ENCODE assay signal across 26 mouse cellular contexts in the genomic region with DNA sequence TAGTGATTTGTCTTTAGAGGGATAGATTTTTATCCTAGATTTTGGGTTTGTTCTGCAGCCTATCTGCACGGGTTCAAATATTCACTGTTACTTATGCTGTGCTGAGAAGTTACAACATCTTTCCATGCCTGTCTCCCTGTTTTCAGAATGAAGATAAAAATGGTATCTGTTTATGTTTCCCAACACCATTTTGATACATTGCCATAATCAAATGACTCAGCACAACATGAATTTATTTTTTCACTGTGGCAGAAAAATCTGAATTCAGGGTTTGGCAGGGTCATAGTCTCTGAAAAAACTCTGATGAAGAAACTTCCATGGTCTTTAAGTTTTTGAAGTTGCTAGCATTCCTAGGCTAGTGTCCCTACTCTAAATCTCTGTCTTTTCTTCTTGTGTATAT.
"Had no signal": no experiment of that assay in that cellular context is flagged by ENCODE, and none has a peak within 500 bp of the region (broad histone marks: within the 10 kb centered on the region; RNA-seq: fewer than 3 reads in every experiment).

No protein-coding gene starts in this region.

- H3K4me2 ChIP-seq: embryonic facial prominence, embryonic 12.5 days; embryonic facial prominence, embryonic 13.5 days; embryonic facial prominence, embryonic 15.5 days; forebrain, embryonic 12.5 days; forebrain, embryonic 13.5 days; forebrain, embryonic 15.5 days had no signal

- H3K9me3 ChIP-seq: embryonic facial prominence, embryonic 10.5 days; embryonic facial prominence, embryonic 12.5 days; embryonic facial prominence, embryonic 13.5 days; embryonic facial prominence, embryonic 15.5 days; forebrain, embryonic 10.5 days; forebrain, embryonic 12.5 days; forebrain, embryonic 13.5 days; forebrain, embryonic 15.5 days; heart, embryonic 10.5 days had no signal

- H3K27me3 ChIP-seq: embryonic facial prominence, embryonic 12.5 days; embryonic facial prominence, embryonic 13.5 days; embryonic facial prominence, embryonic 15.5 days; forebrain, embryonic 12.5 days; forebrain, embryonic 13.5 days; forebrain, embryonic 15.5 days had no signal

- DNase-seq: cerebellum, postnatal 10 days; cerebellum, postnatal 14 days; cerebellum, postnatal 25 days; cerebellum, postnatal 36 days; embryo, embryonic 11 days; forebrain, postnatal 0 days; gastrocnemius, adult 2 months; gastrocnemius, postnatal 10 days; gastrocnemius, postnatal 14 days; gastrocnemius, postnatal 25 days; gastrocnemius, postnatal 36 days; heart, adult 11 months; heart, adult 18-20 months; heart, adult 2 months had no signal

- H3K36me3 ChIP-seq: embryonic facial prominence, embryonic 10.5 days; embryonic facial prominence, embryonic 12.5 days; embryonic facial prominence, embryonic 13.5 days; embryonic facial prominence, embryonic 15.5 days; forebrain, embryonic 10.5 days; forebrain, embryonic 12.5 days; forebrain, embryonic 15.5 days; heart, embryonic 10.5 days had no signal

- H3K4me3 ChIP-seq: embryonic facial prominence, embryonic 10.5 days; embryonic facial prominence, embryonic 12.5 days; embryonic facial prominence, embryonic 13.5 days; embryonic facial prominence, embryonic 15.5 days; erythroblast, embryonic 14.5 days; forebrain, embryonic 10.5 days; forebrain, embryonic 12.5 days; forebrain, embryonic 13.5 days; forebrain, embryonic 15.5 days; gastrocnemius, adult 2 months; heart, adult 2 months; heart, embryonic 10.5 days had no signal

- H3K4me1 ChIP-seq: embryonic facial prominence, embryonic 10.5 days; embryonic facial prominence, embryonic 12.5 days; embryonic facial prominence, embryonic 13.5 days; embryonic facial prominence, embryonic 15.5 days; forebrain, embryonic 10.5 days; forebrain, embryonic 12.5 days; forebrain, embryonic 13.5 days; forebrain, embryonic 15.5 days; heart, embryonic 10.5 days had no signal

- H3K27ac ChIP-seq: embryonic facial prominence, embryonic 10.5 days; embryonic facial prominence, embryonic 12.5 days; embryonic facial prominence, embryonic 13.5 days; embryonic facial prominence, embryonic 15.5 days; forebrain, embryonic 10.5 days; forebrain, embryonic 12.5 days; forebrain, embryonic 13.5 days; forebrain, embryonic 15.5 days; gastrocnemius, adult 2 months; heart, adult 2 months; heart, embryonic 10.5 days had no signal

- ATAC-seq: forebrain, embryonic 13.5 days; forebrain, embryonic 14.5 days; forebrain, embryonic 15.5 days; forebrain, embryonic 16.5 days; forebrain, postnatal 0 days had no signal

- H3K9ac ChIP-seq: embryonic facial prominence, embryonic 12.5 days; embryonic facial prominence, embryonic 13.5 days; embryonic facial prominence, embryonic 15.5 days; forebrain, embryonic 12.5 days; forebrain, embryonic 13.5 days; forebrain, embryonic 15.5 days; forebrain, postnatal 0 days had no signal
